Mouse (Mus musculus) embryo, embryonic 11 days (tissue): ENCODE measurements around the gene Ghsr.
"Not testable (repeated sequence)": the region's sequence is repeated elsewhere in the genome, so short reads cannot be mapped to it uniquely, and the experiment has no call there.

Source experiments
- DNase-seq: peaks from one replicate; pipeline ENCODE4 v3.0.0-alpha.2; 2015

The Ghsr gene

DNA sequence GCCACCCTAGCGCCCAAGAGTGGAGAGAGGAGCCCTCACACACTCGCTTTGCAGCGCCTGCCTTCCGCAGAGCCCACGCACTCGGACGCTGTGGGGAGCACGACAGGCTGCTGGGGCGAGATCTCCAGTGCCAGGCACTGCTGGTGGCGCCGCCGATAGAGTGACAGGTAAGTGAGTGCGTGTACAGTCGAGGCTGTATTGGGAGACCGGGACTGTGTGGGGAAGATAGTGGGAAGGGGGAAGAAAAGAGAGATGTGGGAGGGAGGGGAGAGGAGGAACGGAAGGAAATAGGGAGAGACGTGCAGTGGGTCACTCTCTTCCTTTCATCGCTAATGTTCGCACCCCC lies at the start of gene Ghsr:
Gene Ghsr (plus strand): TSS at position 76 of the 346 bp plus-strand sequence.
- DNase-seq, result no peak

DNA sequence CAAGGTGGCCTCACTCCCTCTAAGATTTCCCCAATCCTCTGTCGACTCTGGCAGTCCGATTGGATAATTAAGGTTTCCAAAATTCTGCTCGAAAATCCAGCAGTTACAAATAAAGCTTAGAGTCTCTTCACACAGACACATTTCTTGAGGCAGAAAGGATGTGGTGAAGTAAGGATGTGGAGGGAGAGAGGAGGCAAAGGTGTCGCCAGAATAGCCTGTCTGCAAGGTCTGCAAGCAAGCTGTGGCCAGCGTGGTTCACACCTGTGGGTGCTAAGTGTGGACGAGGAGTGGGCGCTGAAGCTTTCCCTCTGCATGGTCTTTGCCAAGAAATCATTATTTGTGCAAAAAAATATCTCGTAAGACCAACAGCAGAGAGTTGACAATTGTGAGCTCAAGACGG lies 48.6 kb upstream of the Ghsr start:
- no peak for DNase-seq

- no peak for DNase-seq
Measured at GRCm38 (mm10) chr3:27323551-27323950, 47.6 kb upstream of the Ghsr start.

GRCm38 (mm10) chr3:27326633-27327191 lies 44.4 kb upstream of the Ghsr start:
- no peak for DNase-seq

DNA sequence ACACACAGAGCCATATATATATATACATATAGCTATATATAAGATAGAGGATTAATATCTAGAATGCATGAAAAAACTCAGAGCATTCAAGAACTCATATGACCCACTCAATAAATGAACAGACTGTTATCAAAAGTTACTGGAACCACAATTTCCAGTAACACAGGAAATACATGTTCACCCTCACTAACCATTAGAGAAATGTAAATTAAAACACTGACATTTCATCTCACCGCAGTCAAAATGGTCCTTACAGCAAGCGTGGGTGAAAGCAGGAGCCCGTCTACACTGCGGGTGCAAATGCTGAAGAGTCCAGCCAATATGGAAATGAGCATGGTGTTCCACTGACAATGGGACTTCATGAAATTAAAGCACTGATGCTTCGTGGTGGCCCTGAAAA lies 40.4 kb upstream of the Ghsr start:
- no peak for DNase-seq

- peak; percentile 57 for DNase-seq
Measured at GRCm38 (mm10) chr3:27338437-27338836, 32.7 kb upstream of the Ghsr start.

- no peak for DNase-seq
Measured at GRCm38 (mm10) chr3:27338887-27339286, 32.3 kb upstream of the Ghsr start.

DNA sequence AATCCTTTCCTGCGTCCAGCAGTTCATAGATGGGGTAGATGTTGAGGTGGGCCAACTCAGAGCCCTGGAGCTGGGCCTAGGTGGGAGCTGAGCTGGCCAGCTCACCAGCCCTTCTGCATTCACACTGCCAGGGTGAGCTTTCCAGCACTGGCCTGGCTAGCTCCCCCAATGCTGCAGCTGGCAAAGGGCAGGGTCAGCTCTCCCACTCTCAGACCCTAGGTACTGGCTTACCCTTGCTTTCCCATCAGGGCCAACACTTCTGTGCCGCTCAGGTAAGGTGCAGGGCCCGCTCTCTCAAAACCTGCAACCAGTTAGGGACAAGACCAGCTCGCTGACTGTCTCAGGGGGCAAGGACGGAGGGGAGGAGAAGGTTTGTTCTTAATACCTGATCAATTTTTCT lies 30.4 kb upstream of the Ghsr start:
- DNase-seq, result no peak

GRCm38 (mm10) chr3:27342462-27342861 lies 28.7 kb upstream of the Ghsr start:
- no peak for DNase-seq

- peak; percentile 7 for DNase-seq
Measured at GRCm38 (mm10) chr3:27345526-27345925, 25.6 kb upstream of the Ghsr start.

DNA sequence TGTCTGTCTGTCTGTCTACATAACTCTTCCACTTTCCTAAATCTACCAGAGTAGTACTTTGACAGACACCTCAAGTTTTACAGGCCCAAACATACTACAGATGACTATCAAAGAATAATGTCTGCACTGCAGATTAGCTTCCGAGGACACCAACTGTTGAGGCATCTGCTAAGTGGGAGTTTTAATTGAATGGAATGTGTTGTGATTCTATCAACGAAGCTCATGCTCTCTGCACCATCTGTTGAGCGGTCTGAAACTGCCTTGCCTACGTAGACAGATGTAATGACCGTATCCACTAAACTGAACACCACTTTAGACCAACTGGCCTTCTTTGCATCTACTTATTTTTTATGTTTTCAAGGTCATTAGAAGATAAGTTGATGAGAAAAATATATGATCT lies 22.7 kb upstream of the Ghsr start:
- DNase-seq, result no peak

- no peak for DNase-seq
Measured at GRCm38 (mm10) chr3:27351105-27351504, 20.0 kb upstream of the Ghsr start.

DNA sequence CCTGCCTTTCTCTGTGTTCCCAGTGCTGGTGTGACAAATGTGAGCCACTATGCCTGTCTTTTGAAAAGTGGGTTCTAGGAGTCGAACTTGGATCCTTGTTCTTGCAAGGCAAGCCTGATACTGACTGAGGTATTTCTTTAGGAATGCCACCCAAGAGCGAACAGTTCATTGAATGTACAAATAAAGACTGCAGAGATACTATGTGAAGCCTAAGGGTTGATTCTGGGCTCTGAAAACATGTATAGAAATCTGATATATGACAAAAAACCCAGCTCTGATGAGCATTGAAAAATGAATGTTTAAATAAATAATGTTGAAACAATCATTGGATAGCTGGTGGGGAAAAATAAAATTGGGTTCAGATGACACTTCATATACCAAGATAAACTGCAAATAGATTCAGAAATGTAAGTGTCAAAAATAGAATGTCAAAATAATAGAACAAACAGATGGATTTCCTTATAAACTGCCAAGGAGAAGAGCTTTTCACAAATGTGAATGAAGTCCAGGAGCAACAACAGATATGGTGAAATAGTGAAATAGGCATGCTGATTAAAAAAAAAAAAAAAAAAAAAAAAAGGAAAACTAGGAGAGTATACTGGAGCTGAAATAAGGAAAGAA lies 11.9 kb upstream of the Ghsr start:
- no peak for DNase-seq

DNA sequence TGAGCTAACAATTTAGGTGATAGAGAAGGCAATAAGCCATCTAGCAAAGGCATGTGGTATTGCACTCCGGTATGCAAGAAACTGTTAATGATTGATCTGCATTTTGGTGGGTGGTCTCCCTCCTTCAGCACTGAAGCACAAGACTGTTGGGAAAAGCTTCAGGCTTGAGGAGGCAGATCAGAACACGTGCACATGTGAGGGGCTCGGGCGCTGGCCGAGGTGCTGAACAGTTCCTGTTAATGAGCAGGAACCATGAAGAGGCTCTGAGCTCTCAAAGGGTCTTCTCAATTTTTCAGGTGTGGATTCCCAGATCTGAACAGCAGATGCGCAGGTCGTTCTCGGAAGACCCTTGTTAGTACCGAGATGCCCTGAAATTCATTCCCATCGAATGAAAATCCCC lies 1.0 kb upstream of the Ghsr start:
- peak; percentile 84 for DNase-seq

DNA sequence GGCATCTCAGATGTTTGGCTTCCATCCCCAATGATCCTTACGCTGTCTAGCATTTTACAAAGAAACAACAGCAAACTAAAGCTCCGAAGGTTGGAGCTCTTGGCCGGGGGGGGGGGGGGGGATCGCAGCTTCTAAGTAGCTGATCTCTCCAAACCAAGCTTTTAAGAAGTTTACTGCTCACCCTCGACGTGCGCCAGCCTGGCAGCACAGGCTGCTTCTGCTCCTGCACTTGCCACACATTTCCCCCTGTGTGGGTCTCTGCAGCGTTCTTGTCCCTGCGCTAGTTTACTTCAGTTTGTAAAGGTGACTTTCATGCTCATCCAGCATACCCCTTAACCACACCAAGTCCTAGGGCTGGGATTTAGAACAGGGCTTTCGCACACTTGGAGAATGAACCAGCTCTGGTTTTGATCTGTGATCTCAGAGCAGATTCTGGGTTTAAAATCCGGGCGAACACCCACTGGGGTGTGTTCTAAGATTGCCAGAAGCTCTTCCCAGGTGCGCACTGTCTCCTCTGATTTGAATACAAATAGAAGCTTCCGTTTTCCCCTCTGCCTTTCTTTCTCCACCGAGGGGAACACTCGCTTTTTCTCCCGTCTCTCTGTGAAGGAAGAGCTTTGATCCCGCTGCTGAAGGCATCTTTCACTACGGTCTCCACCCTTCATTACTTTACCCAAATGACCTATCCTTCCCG lies 422 bp upstream of the Ghsr start:
- DNase-seq, result no peak

DNA sequence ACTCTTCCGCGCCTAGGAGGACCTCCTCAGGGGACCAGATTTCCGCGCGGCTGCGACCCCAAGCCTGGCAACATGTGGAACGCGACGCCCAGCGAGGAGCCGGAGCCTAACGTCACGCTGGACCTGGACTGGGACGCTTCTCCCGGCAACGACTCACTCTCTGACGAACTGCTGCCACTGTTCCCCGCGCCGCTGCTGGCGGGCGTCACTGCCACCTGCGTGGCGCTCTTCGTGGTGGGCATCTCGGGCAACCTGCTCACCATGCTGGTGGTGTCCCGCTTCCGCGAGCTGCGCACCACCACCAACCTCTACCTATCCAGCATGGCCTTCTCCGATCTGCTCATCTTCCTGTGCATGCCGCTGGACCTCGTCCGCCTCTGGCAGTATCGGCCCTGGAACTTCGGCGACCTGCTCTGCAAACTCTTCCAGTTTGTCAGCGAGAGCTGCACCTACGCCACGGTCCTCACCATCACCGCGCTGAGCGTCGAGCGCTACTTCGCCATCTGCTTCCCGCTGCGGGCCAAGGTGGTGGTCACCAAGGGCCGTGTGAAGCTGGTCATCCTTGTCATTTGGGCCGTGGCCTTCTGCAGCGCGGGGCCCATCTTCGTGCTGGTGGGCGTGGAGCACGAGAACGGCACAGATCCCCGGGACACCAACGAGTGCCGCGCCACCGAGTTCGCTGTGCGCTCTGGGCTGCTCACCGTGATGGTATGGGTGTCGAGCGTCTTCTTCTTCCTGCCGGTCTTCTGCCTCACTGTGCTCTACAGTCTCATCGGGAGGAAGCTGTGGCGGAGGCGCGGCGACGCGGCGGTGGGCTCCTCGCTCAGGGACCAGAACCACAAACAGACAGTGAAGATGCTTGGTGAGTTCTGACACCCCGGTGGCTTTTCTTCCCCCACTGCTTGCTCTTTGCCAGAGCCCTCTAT lies 837 bp downstream of the Ghsr start:
- DNase-seq, result peak; percentile 39

DNA sequence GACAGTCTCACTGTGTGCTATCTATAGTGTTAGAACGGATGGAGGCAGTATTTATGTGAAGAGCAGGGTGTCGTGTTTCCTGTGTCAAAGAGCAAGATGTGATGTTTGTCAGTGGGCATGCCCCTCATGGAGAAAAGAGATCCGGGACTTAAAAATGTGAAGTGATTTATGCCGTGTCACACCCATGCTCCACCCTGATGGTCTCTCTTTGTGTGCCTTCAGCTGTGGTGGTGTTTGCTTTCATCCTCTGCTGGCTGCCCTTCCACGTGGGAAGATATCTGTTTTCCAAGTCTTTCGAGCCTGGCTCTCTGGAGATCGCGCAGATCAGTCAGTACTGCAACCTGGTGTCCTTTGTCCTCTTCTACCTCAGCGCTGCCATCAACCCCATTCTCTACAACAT lies 3.2 kb downstream of the Ghsr start:
- DNase-seq, result no peak

GRCm38 (mm10) chr3:27377935-27378334 lies 6.8 kb downstream of the Ghsr start:
- DNase-seq, result no peak

DNA sequence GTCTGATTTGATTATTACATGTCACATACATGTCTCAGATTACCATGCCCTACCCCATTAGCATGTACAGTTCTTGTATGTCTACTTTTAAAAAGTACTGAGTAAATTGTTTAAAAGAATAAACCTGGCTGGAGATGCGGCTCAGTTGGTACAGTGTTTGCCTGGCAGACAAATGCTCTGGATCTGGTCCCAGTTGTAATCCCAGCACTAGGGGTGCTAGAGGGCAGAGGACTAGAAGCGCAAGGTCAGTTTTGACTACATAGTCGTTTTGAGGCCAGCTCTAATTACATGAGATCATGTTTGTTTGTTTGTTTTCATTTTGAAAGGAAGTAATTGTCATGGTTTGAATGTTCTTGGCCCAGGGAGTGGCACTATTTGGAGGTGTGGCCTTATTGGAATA lies 13.7 kb downstream of the Ghsr start:
- DNase-seq, result no peak

GRCm38 (mm10) chr3:27389923-27390322 lies 18.8 kb downstream of the Ghsr start:
- DNase-seq, result no peak

DNA sequence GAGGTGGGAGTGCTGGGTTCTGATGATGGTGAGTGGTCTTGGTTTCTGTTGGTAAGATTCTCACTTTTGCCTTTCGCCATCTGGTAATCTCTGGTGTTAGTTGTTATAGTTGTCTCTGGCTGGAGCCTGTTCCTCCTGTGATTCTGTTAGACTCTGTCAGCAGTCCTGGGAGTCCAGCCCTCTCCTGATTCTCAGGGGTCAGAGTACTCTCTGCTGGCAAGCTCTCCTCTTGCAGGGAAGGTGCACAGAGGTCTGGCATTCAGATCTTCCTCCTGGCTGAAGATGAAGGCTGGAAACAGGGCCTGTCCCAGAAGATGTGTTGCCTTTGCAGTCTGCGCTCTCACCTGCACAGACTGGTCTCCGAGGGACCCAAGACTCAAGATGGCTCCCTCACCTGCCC lies 29.8 kb downstream of the Ghsr start:
- DNase-seq, result not testable (repeated sequence)

DNA sequence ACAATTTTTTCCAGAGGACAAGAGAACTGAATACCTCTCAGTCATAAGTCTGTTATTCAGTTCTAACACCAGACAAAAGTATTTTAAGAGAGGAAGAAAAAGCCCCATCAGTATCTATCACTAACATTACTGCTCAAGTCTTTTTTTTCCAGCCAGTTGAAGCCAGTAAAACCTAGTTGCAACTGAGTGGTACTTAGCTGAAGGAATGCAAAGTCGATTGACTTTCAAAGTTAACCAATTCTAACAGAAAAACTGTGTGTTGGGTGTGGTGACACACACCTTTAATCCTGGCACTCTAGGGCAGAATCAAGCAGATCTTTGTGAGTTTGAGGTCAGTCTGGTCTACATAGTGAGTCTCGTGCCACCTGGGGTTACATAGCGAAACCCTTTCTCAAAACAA lies 35.3 kb downstream of the Ghsr start:
- no peak for DNase-seq

GRCm38 (mm10) chr3:27408564-27408963 lies 37.4 kb downstream of the Ghsr start:
- no peak for DNase-seq

DNA sequence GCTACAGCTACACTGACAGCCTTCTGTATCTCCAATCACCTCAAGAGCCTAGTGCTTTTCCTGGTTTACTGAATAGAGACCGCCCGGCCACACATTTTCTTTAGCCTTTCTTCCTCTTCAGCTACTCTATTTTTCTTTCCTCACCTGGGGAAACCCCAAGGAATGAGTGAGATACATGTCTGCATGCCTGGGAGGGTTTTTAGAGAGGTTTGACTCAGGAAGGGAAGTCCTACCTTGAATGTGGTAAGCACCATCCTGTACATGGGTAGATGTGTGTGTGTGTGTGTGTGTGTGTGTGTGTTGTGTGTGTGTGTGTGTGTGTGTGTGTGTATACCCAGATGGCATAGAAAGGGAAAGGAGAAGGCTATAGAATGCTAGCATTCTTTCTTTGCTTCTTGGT lies 40.1 kb downstream of the Ghsr start:
- no peak for DNase-seq
